Mouse (Mus musculus): Measurements from ENCODE around the gene Gm37240.

- TF ChIP-seq CTCF (IDR thresholded peaks at IDR 0.05; ENCODE audit: low read depth) (no peak), EP300 (optimal IDR thresholded peaks at IDR 0.05) (no peak)
These were observed 871.7 kb downstream of the Gm37240 start for GRCm38 (mm10) chr3:85015667-85016066.
